Mouse (Mus musculus) heart, postnatal 0 days (tissue): ENCODE results near the gene Fis1. TPM values are rescaled to one million over a fixed set of nuclear protein-coding genes. Genes with fewer than 3 reads are reported as not detected.

ENCODE experiments used
- ATAC-seq: fragments of 200-750 bp; cut with Nextera tagmentation; 2 replicates; pipeline ENCODE4 v1.8.0; 2017; ENCODE audit warnings: low read depth, moderate number of reproducible peaks, moderate library complexity; ENCODE audit not compliant: insufficient read depth
- DNase-seq: peaks from one replicate; pipeline ENCODE4 v3.0.0-alpha.2; 2016; ENCODE audit warnings: low spot score
- H3K27ac ChIP-seq: fragments of 300-500 bp; sonication (generic); 2 replicates; pipeline ENCODE4 v1.5.1; 2014; ENCODE audit warnings: low read depth, mild to moderate bottlenecking
- H3K27me3 ChIP-seq: fragments of 300-500 bp; sonication (generic); 2 replicates; pipeline ENCODE4 v1.6.1; 2014; ENCODE audit warnings: low read length, mixed read lengths; ENCODE audit not compliant: control insufficient read depth, insufficient read depth
- H3K36me3 ChIP-seq: fragments of 300-500 bp; sonication (generic); replicated peaks from 2 replicates; pipeline ENCODE4 v1.6.1; 2014; ENCODE audit warnings: low read length, mixed read lengths; ENCODE audit not compliant: control insufficient read depth, insufficient read depth
- H3K4me1 ChIP-seq: fragments of 300-500 bp; sonication (generic); 2 replicates; pipeline ENCODE4 v1.6.1; 2014; ENCODE audit warnings: antibody characterized with exemption; ENCODE audit not compliant: control insufficient read depth, insufficient read depth
- H3K4me2 ChIP-seq: fragments of 300-500 bp; sonication (generic); 2 replicates; pipeline ENCODE4 v1.6.1; 2014; ENCODE audit warnings: low read depth, mild to moderate bottlenecking, low read length, moderate library complexity
- H3K4me3 ChIP-seq: fragments of 300-500 bp; sonication (generic); 2 replicates; pipeline ENCODE4 v1.5.1; 2014; ENCODE audit warnings: low read depth, low read length
- H3K9ac ChIP-seq: fragments of 300-500 bp; sonication (generic); replicated peaks from 2 replicates; pipeline ENCODE4 v1.6.1; 2014; ENCODE audit warnings: low read depth, low read length, mixed read lengths
- H3K9me3 ChIP-seq: fragments of 300-500 bp; sonication (generic); replicated peaks from 2 replicates; pipeline ENCODE4 v1.6.1; 2016; ENCODE audit warnings: low read length; ENCODE audit not compliant: control insufficient read depth
- CTCF ChIP-seq: IDR thresholded peaks from 2 replicates; pipeline ENCODE4 v1.5.1; 2016; ENCODE audit warnings: antibody characterized with exemption, control low read depth, low read depth
- EP300 ChIP-seq: IDR thresholded peaks from 2 replicates; pipeline ENCODE4 v1.6.1; 2016; ENCODE audit warnings: antibody characterized with exemption, low read depth
- WGBS: fragments of 180-500 bp; shearing (Covaris S2); extraction: QIAGEN DNeasy Blood & Tissue Kit; methylation state at CpG from one replicate; pipeline ENCODE4 v1.1.7; 2014; 5-methylcytosine and 5-hydroxymethylcytosine counted together
- polyA plus RNA-seq: library from polyadenylated mRNA; unstranded; fragments of >200 nt; fragmentation: Nextera tagmentation; extraction: Ambion mirVana; gene quantifications from 2 replicates; pipeline ENCODE4 v1.2.1, GENCODE M21; 2015
- total RNA-seq: library from RNA; depleted of rRNA; stranded (reverse); fragments of >200 nt; gene quantifications from 2 replicates; pipeline ENCODE4 v1.2.3, GENCODE M21; 2014; ENCODE audit warnings: low replicate concordance; rRNA removed

The Fis1 gene
- total RNA-seq (143 and 175 TPM in 2 replicates), polyA plus RNA-seq (245 and 249 TPM in 2 replicates)

GRCm38 (mm10) chr5:136953015-136953414, at the start of gene Fis1:
Gene Fis1, plus strand, starts transcription at chr5:136953275.
- H3K27me3 ChIP-seq, result no peaks in the 10 kb centered on the region
- peaks cover 7% of the 10 kb centered on the region; the same call in 1 of the 2 replicates for H3K36me3 ChIP-seq
- H3K4me3 ChIP-seq, result peak within 1 kb of the TSS; percentile 62
- peak within 1 kb of the TSS; percentile 61 for H3K4me2 ChIP-seq
- DNase-seq (peak; percentile 98), ATAC-seq (peak; percentile 100)
- H3K4me1 ChIP-seq, result peaks cover 6% of the 10 kb centered on the region
- under 1% methylated on average over 23 of the region's 23 CpGs for WGBS
- H3K9ac ChIP-seq, result peak within 1 kb of the TSS; percentile 64
- H3K27ac ChIP-seq, result peak within 1 kb of the TSS; percentile 58
- no peaks in the 10 kb centered on the region for H3K9me3 ChIP-seq
- TF ChIP-seq EP300 (no peak), CTCF (no peak)

GRCm38 (mm10) chr5:136904621-136905020, 48.5 kb upstream of the Fis1 start:
- DNase-seq (no peak), ATAC-seq (no peak)
- H3K9me3 ChIP-seq, result no peaks in the 10 kb centered on the region
- H3K9ac ChIP-seq, result no peak overlapping the region
- no peak overlapping the region for H3K27ac ChIP-seq
- H3K36me3 ChIP-seq, result no peaks in the 10 kb centered on the region
- H3K4me1 ChIP-seq, result no peaks in the 10 kb centered on the region
- H3K27me3 ChIP-seq, result no peaks in the 10 kb centered on the region
- H3K4me2 ChIP-seq, result no peak overlapping the region
- H3K4me3 ChIP-seq, result no peak overlapping the region
- WGBS, result 48% methylated on average over 3 of the region's 3 CpGs
- TF ChIP-seq CTCF (no peak), EP300 (no peak)

- H3K9me3 ChIP-seq, result no peaks in the 10 kb centered on the region
- H3K4me2 ChIP-seq, result no peak overlapping the region
- DNase-seq (no peak), ATAC-seq (no peak)
- TF ChIP-seq EP300 (no peak), CTCF (peak; percentile 37)
- H3K4me3 ChIP-seq, result no peak overlapping the region
- H3K27me3 ChIP-seq, result no peaks in the 10 kb centered on the region
- H3K4me1 ChIP-seq, result no peaks in the 10 kb centered on the region
- H3K27ac ChIP-seq, result no peak overlapping the region
- H3K36me3 ChIP-seq, result no peaks in the 10 kb centered on the region
- WGBS, result 50% methylated on average over 7 of the region's 7 CpGs
- H3K9ac ChIP-seq, result no peak overlapping the region
These were observed 47.4 kb upstream of the Fis1 start for GRCm38 (mm10) chr5:136905630-136906029.

GRCm38 (mm10) chr5:136907587-136907986, 45.5 kb upstream of the Fis1 start:
- DNase-seq, result no peak
- Histone ChIP-seq H3K36me3 (peaks cover 14% of the 10 kb centered on the region; the same call in 1 of the 2 replicates), H3K27ac (no peak overlapping the region), H3K4me1 (no peaks in the 10 kb centered on the region), H3K27me3 (no peaks in the 10 kb centered on the region), H3K4me2 (peak overlapping the region; percentile 90), H3K9ac (peak overlapping the region; percentile 64; the same call in 1 of the 2 replicates), H3K4me3 (peak overlapping the region; percentile 83), H3K9me3 (no peaks in the 10 kb centered on the region)
- ATAC-seq, result no peak
- TF ChIP-seq CTCF, result no peak
- no peak for TF ChIP-seq EP300
- 38% methylated on average over 9 of the region's 9 CpGs for WGBS

GRCm38 (mm10) chr5:136907991-136908857, 44.9 kb upstream of the Fis1 start, which contains the start of gene Ift22:
Gene Ift22, plus strand, starts transcription at chr5:136908150.
- TF ChIP-seq EP300 (no peak), CTCF (no peak)
- no peak within 1 kb of the TSS for H3K27ac ChIP-seq
- 6% methylated on average over 32 of the region's 32 CpGs for WGBS

More at GRCm38 (mm10) chr5:136907991-136908857, 44.9 kb upstream of the Fis1 start, which contains the start of gene Ift22:
- H3K4me3 ChIP-seq, result peak within 1 kb of the TSS; percentile 83
- peak within 1 kb of the TSS; percentile 90 for H3K4me2 ChIP-seq
- peaks cover 20% of the 10 kb centered on the region; the same call in 1 of the 2 replicates for H3K36me3 ChIP-seq
- ATAC-seq, result peak; percentile 97
- H3K9me3 ChIP-seq, result no peaks in the 10 kb centered on the region
- H3K9ac ChIP-seq, result peak within 1 kb of the TSS; percentile 64
- no peaks in the 10 kb centered on the region for H3K27me3 ChIP-seq
- peak; percentile 90 for DNase-seq
- no peaks in the 10 kb centered on the region for H3K4me1 ChIP-seq
